Mouse (Mus musculus): ENCODE measurements around the gene Astn1. TPM values are rescaled to one million over a fixed set of nuclear protein-coding genes. Genes with fewer than 3 reads are reported as not detected.

Astn1 gene
- polyA plus RNA-seq, 1 experiment from 2014 or later: 1.6 TPM

DNA sequence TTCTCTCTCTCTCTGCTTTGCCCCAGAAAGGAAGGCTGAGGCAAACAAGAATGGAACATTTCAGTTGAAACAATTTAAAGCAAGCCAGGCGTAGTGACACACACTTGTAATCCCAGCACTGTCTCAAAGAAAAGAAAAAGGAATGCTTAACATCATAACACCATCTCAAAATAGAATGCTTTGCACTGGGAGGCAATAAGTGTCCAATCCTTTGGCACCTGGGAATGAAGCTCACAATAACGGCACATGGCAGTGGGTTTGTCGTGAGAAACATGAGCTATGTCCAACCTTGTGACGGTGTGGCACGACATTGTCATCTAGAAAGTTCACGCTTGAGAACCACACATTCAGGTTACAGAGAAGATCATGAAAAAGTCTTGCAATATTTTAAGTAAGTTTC lies 191.3 kb downstream of the Astn1 start:
- H3K36me3 ChIP-seq: no peaks in the 10 kb centered on the region
- H3K9me3 ChIP-seq: no peaks in the 10 kb centered on the region
- H3K27ac ChIP-seq: peak overlapping the region; percentile 70; the same call in 1 of the 2 replicates
- peaks cover 18% of the 10 kb centered on the region for H3K4me1 ChIP-seq
- WGBS: 86% methylated on average over 6 of the region's 6 CpGs
- no peak for DNase-seq (ENCODE audit: low spot score)
- H3K27me3 ChIP-seq (ENCODE audit: insufficient read depth, poor library complexity, severe bottlenecking): no peaks in the 10 kb centered on the region
- no peak overlapping the region for H3K4me3 ChIP-seq

DNA sequence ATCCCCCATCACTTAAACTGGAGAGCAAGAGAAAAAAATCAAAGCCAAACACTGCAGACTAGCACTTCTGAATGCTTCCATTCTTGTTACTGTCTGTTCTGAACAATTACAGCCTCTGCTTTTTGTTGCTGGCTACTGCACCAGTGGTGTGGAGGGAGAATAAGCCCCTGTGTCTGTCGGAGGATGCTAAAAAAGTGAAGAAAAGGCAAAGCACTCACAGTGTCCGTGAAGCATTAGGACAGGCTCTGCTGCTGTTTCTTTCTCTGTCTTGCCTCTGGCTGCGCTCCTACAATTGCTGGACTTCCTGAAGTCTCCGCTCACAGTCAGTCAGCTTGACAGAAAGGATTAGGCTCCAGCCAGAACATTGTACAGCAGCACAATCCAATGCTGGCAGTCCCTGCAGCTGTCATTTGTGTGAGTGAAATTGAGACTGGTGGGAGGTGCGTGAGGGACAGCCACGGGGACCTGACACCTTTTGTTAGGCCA lies 192.0 kb downstream of the Astn1 start:
- Histone ChIP-seq H3K9me3 (no peaks in the 10 kb centered on the region), H3K36me3 (no peaks in the 10 kb centered on the region), H3K27ac (peak overlapping the region; percentile 70), H3K27me3 (ENCODE audit: insufficient read depth, poor library complexity, severe bottlenecking) (no peaks in the 10 kb centered on the region), H3K4me1 (peaks cover 18% of the 10 kb centered on the region), H3K4me3 (peak overlapping the region; percentile 42)
- WGBS: 18% methylated on average over 6 of the region's 6 CpGs
- DNase-seq (ENCODE audit: low spot score): peak; percentile 79

DNA sequence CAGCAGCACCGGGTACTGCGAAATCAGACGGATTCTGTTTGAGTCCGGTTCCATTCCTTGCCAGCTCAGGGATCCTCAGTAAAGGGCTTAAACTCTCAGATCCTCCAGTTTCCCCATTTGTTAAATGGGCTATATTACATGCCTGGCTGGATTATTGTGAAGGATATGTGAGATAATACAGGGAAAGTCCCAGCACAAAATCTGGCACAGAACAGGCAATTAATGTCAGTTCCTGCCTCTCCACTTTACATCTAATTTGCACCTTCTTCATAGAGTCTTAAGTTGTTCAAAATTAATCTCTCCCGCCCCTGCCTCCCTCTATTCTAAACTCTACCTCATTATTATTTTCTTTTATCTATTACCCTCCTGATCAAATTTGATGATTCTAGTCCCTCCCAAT lies 211.1 kb downstream of the Astn1 start:
- no peak for DNase-seq (ENCODE audit: low spot score)
- 94% methylated on average over 5 of the region's 5 CpGs for WGBS

DNA sequence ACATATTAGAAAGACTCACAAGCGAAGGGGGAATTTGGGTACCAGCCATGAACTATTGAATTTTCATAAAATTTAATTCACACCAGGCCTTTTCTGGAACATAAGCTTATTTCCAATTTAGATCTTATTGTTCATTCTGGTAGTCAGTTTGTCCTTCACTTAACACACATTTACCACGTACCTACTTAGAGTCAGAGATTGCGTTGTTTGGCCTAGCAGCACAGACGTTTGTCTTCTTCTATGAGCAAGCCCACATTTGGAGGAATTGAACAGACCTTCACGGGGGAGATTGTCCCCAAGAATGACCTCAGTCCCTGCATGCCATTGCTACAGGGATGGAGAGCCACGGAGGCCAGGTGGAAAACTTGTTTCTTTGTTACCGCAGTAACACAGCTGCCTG lies 211.5 kb downstream of the Astn1 start:
- H3K9me3 ChIP-seq: no peaks in the 10 kb centered on the region
- no peaks in the 10 kb centered on the region for H3K27me3 ChIP-seq (ENCODE audit: insufficient read depth, poor library complexity, severe bottlenecking)
- 85% methylated on average over 7 of the region's 7 CpGs for WGBS
- H3K4me1 ChIP-seq: no peaks in the 10 kb centered on the region
- no peaks in the 10 kb centered on the region for H3K36me3 ChIP-seq
- H3K27ac ChIP-seq: no peak overlapping the region
- no peak for DNase-seq (ENCODE audit: low spot score)
- H3K4me3 ChIP-seq: no peak overlapping the region

More for the DNA sequence above, 211.1 kb downstream of the Astn1 start:
- H3K36me3 ChIP-seq: no peaks in the 10 kb centered on the region
- no peaks in the 10 kb centered on the region for H3K4me1 ChIP-seq
- H3K9me3 ChIP-seq: no peaks in the 10 kb centered on the region
- H3K4me3 ChIP-seq: no peak overlapping the region
- H3K27ac ChIP-seq: no peak overlapping the region
- H3K27me3 ChIP-seq (ENCODE audit: insufficient read depth, poor library complexity, severe bottlenecking): no peaks in the 10 kb centered on the region

DNA sequence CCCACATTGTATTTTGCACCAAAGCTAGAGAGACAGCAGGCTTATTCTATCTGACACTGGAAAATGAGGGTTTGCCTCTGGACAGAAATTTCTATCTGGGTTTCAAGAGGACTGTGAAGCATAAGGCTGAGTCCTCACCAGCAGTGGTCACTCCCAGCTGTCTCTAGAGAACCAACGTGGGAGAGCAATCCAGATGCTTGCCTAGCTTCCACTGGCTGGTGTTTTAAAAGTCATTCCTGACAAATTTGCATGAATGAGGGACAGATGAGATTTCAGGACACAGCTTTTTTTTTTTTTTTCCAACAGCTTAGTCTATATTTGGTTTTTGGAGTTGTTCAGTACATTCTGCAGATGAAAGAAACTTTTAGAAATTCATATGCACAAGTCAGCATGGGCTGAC lies 213.9 kb downstream of the Astn1 start:
- Histone ChIP-seq H3K27ac (no peak overlapping the region), H3K27me3 (ENCODE audit: insufficient read depth, poor library complexity, severe bottlenecking) (no peaks in the 10 kb centered on the region), H3K4me1 (no peaks in the 10 kb centered on the region), H3K36me3 (no peaks in the 10 kb centered on the region), H3K4me3 (no peak overlapping the region), H3K9me3 (no peaks in the 10 kb centered on the region)
- 47% methylated on average over 1 of the region's 1 CpGs for WGBS
- no peak for DNase-seq (ENCODE audit: low spot score)

DNA sequence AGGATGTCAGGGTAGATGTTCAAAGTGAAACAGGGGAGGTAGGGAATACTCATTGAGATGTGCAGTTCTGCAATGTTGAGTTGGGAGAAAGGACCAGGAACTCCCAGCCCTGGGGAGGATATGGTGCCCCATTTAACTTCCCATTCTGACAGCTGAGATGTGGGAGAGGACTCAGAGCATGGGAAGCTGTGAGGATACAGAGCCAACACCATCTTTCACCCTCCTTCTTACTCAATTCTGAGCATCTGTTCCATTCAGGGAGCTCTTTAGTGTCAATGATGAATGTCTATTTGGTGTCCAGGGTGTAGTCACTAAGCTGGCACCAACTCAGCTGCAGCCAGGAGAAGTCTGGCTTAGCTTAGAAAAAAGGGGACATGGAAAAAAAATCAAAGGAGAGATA lies 219.7 kb downstream of the Astn1 start:
- H3K36me3 ChIP-seq: no peaks in the 10 kb centered on the region
- DNase-seq (ENCODE audit: low spot score): no peak

DNA sequence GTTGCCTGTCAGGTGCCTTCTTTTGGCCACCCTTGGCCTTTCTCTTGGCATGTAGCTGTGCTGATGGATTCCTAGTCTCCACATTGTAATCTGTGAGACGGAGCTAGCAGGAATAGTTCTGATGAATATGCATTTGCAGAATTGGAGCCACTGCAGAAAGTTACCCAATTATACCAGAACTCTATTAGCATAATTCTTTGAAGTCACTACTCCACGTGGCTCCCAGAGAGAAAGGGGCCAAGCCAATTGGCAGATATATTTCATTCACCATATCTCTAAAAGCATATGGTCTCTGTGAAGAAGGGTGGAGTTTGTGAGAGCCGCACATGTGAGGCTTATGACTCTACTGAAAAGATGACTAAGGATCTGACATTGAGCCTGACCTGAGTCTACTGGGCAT lies 226.8 kb downstream of the Astn1 start:
- H3K4me3 ChIP-seq: no peak overlapping the region
- H3K4me1 ChIP-seq: no peaks in the 10 kb centered on the region
- H3K27me3 ChIP-seq (ENCODE audit: insufficient read depth, poor library complexity, severe bottlenecking): no peaks in the 10 kb centered on the region
- no peaks in the 10 kb centered on the region for H3K9me3 ChIP-seq
- no peak overlapping the region for H3K27ac ChIP-seq
- DNase-seq (ENCODE audit: low spot score): no peak
- H3K36me3 ChIP-seq: no peaks in the 10 kb centered on the region
- WGBS: 79% methylated on average over 3 of the region's 3 CpGs

More for the DNA sequence above, 219.7 kb downstream of the Astn1 start:
- Histone ChIP-seq H3K4me1 (no peaks in the 10 kb centered on the region), H3K27me3 (ENCODE audit: insufficient read depth, poor library complexity, severe bottlenecking) (no peaks in the 10 kb centered on the region), H3K9me3 (no peaks in the 10 kb centered on the region), H3K27ac (no peak overlapping the region), H3K4me3 (no peak overlapping the region)

DNA sequence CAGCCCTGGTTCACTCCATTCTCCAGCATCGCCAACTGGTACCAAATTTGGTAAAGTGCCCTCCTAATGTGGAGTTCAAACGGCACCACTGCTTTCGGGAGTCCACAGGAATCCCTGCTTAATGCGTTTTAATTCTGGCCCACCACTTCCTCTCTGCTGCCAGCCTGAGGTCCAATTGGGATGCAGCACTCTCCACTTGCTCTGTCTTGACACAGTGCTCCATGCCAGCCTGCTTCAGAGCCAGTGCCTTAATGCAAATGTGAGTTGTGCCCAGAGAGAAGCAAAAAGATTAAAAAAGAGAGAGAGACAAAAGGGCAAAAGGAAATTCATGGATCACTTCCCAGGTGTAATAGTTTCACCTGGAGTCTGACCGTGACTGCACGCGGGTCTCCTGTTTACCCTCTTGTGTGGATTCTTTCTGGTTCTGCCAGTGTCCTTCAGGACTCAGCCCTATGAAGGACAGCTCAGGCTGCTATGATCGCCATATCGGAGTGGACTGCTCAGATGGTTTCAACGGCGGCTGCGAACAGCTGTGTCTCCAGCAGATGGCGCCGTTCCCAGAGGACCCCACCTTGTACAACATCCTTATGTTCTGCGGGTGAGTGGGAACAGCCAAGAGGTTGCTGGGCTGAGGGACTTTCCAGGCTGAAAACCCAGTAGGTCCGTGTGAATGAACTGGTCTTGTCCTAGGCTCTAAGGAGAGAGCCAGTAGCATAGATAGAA lies 234.8 kb downstream of the Astn1 start:
- H3K36me3 ChIP-seq: no peaks in the 10 kb centered on the region
- 30% methylated on average over 16 of the region's 16 CpGs for WGBS
- H3K27me3 ChIP-seq (ENCODE audit: insufficient read depth, poor library complexity, severe bottlenecking): no peaks in the 10 kb centered on the region
- H3K27ac ChIP-seq: no peak overlapping the region
- H3K4me1 ChIP-seq: no peaks in the 10 kb centered on the region
- no peaks in the 10 kb centered on the region for H3K9me3 ChIP-seq
- no peak overlapping the region for H3K4me3 ChIP-seq
- DNase-seq (ENCODE audit: low spot score): peak; percentile 80

DNA sequence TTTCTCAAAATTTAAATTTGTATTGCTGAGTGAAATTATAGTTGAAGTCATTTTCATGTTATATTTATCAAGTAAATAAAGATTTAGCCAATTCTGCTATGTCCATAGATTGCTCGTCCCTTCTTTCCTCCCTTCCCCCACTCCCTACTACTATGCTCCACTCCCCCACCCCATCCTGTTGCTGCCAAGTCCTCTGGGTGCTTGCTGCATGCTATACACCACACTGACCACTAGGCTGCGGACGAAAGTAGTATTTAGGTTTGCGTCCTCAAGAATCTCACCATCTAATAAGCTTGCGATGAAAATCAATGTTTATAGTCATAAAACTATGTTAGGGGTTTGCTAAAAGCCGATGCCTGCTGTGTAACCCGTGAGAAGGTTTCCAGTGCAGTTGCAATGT lies 235.9 kb downstream of the Astn1 start:
- no peaks in the 10 kb centered on the region for H3K9me3 ChIP-seq
- 75% methylated on average over 7 of the region's 7 CpGs for whole genome bisulfite sequencing
- no peak overlapping the region for H3K4me3 ChIP-seq
- no peaks in the 10 kb centered on the region for H3K4me1 ChIP-seq
- H3K27me3 ChIP-seq (ENCODE audit: insufficient read depth, poor library complexity, severe bottlenecking): no peaks in the 10 kb centered on the region
- no peaks in the 10 kb centered on the region for H3K36me3 ChIP-seq
- H3K27ac ChIP-seq: no peak overlapping the region
- no peak for DNase-seq (ENCODE audit: low spot score)

DNA sequence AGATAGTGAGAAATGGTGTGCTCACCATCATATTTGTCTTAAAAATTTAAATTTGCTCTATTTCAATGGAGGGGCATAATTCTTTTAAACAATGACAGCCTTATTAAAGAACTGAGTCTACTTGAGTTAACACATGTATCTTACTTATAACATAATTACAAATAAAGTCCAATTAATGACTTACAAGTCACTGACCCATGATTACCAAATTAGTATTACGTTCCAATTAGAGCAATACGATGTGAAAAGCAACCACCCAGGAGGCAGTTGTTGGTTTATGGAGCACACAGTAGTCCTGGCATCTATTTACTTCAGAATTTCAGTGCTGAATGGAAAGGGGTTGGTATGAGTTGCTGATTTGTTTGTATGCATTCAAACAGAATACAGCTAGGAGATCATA lies 237.4 kb downstream of the Astn1 start:
- Histone ChIP-seq H3K4me3 (no peak overlapping the region), H3K4me1 (no peaks in the 10 kb centered on the region), H3K9me3 (no peaks in the 10 kb centered on the region), H3K36me3 (no peaks in the 10 kb centered on the region), H3K27me3 (ENCODE audit: insufficient read depth, poor library complexity, severe bottlenecking) (no peaks in the 10 kb centered on the region), H3K27ac (no peak overlapping the region)
- WGBS: 90% methylated on average over 2 of the region's 2 CpGs
- no peak for DNase-seq (ENCODE audit: low spot score)

DNA sequence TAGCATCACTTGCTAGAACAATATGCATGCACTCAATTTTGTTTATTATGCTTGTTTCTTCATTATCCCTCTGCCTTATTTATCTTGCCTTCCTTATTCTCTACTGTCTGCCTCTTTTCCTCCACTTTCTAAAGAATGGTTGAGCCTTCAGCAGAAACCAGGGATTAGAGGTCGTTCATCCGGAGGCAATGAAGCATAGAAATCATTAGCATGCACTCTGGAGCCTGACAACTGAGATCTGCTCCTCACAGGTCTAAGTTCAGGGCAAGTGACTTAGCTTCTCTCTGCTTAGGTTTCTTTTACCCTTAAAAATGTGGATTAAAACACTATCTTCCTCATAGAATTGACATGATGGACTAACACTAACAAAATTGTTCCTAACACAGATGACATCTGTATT lies 241.0 kb downstream of the Astn1 start:
- Histone ChIP-seq H3K27ac (no peak overlapping the region), H3K9me3 (no peaks in the 10 kb centered on the region), H3K4me1 (no peaks in the 10 kb centered on the region), H3K4me3 (no peak overlapping the region), H3K27me3 (ENCODE audit: insufficient read depth, poor library complexity, severe bottlenecking) (no peaks in the 10 kb centered on the region), H3K36me3 (no peaks in the 10 kb centered on the region)
- no peak for DNase-seq (ENCODE audit: low spot score)
- WGBS: 77% methylated on average over 2 of the region's 2 CpGs

DNA sequence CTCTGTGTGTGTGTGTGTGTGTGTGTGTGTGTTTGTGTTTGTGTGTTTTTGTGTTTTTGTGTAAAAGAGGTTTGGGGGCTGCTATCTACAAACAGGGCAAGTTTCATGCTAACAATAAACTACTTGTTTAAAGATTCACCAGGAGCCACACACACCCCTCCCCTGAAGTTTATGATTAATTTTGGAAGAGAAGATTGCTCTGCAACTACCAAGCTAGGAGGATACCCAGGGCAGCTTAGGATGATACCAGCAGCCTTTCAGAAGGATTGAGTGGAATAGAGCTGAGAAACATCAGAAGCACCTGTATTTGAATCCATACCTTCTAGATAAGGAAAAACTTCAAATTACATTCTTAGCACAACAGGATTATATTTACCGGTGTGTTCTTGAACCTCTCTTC lies 242.1 kb downstream of the Astn1 start:
- 93% methylated on average over 1 of the region's 1 CpGs for WGBS
- H3K9me3 ChIP-seq: no peaks in the 10 kb centered on the region
- DNase-seq (ENCODE audit: low spot score): no peak

DNA sequence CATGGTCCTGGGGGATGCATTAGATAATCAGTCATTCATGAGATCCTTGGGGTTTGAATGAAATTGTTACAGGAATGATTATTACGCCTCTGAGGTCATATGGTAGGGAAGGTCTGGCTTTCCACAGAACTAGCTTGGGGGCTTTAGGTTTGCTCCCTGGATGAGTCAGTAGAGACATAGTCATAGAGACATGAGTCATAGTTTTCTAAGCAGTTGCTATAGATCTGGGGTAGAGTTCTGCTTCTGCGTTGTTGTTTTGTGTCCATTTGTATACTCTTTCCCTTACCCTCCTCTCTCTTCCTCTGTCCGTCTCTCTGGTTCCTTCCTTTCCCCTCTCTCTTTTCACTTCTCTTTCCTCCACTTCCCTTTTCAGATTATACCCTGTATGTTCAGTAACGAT lies 243.5 kb downstream of the Astn1 start:
- Histone ChIP-seq H3K4me1 (no peaks in the 10 kb centered on the region), H3K27me3 (ENCODE audit: insufficient read depth, poor library complexity, severe bottlenecking) (no peaks in the 10 kb centered on the region), H3K4me3 (no peak overlapping the region), H3K27ac (no peak overlapping the region), H3K36me3 (no peaks in the 10 kb centered on the region), H3K9me3 (no peaks in the 10 kb centered on the region)
- DNase-seq (ENCODE audit: low spot score): no peak
- 87% methylated on average over 4 of the region's 4 CpGs for WGBS

More for the DNA sequence above, 242.1 kb downstream of the Astn1 start:
- no peak overlapping the region for H3K27ac ChIP-seq
- no peaks in the 10 kb centered on the region for H3K36me3 ChIP-seq
- no peak overlapping the region for H3K4me3 ChIP-seq
- H3K27me3 ChIP-seq (ENCODE audit: insufficient read depth, poor library complexity, severe bottlenecking): no peaks in the 10 kb centered on the region
- no peaks in the 10 kb centered on the region for H3K4me1 ChIP-seq

DNA sequence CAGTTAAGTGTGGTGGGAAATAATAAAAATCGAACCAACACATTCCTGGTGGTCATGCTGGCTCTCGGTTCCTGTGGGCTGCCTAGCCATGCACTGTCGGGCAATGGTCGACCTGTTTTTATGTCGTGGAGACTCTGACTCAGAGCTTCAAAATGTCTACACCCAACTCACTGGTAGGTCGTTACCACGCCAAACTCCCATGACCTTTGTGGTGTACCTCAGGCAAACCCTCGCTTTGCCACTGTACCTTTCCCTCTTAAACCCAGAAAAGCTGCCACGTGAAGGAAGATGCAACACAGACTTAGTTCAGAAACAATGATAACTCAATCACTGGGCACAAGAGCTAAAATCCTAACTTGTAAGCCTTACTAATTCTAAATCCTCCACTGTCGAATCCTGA lies 244.3 kb downstream of the Astn1 start:
- H3K4me3 ChIP-seq: no peak overlapping the region
- DNase-seq (ENCODE audit: low spot score): no peak
- no peaks in the 10 kb centered on the region for H3K27me3 ChIP-seq (ENCODE audit: insufficient read depth, poor library complexity, severe bottlenecking)
- H3K4me1 ChIP-seq: no peaks in the 10 kb centered on the region
- 85% methylated on average over 10 of the region's 10 CpGs for WGBS
- no peak overlapping the region for H3K27ac ChIP-seq
- no peaks in the 10 kb centered on the region for H3K36me3 ChIP-seq
- no peaks in the 10 kb centered on the region for H3K9me3 ChIP-seq

Data from heart, embryonic 10.5 days (tissue).